8 mouse cellular contexts compared by ENCODE assay signal in the genomic region with DNA sequence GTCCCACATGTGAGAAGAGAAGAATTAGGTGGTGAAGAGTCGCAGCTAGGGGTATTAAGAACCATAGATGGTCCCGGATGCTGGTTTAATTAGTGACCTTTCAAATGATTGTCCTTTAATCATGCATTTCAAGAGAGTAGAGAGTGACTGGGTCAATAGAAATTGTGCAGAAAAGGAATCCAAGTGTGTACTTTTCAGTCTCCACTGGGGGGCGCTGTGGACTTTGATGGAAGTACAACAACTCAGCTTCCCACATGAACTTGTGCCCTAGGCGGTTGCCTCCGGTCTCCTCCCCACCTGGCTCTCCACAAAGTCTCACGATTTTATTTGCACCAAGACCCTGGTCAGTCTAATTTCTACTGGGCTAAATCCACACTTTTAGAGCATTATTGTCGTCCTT.
DNase-seq lines count a peak whose midpoint lies in the region; ATAC-seq and TF ChIP-seq lines count a peak whose summit lies in the region.
"Had no signal": no experiment of that assay in that cellular context is flagged by ENCODE, and none has a peak within 500 bp of the region (broad histone marks: within the 10 kb centered on the region; RNA-seq: fewer than 3 reads in every experiment).

No protein-coding gene starts in this region.

- peaks cover 10% of the 10 kb centered on the region; the same call in 1 of the 2 replicates for H3K4me1 ChIP-seq in limb, embryonic 14.5 days (ENCODE audit: control insufficient read depth, insufficient read depth, low read length)

- H3K9me3 ChIP-seq in limb, embryonic 14.5 days (ENCODE audit: control insufficient read depth, low read length): no peaks in the 10 kb centered on the region
- H3K9me3 ChIP-seq: heart, embryonic 15.5 days had no signal

- H3K4me3 ChIP-seq in limb, embryonic 14.5 days (replicated peaks; ENCODE audit: low read length): no peak overlapping the region
- H3K4me3 ChIP-seq: heart, embryonic 15.5 days had no signal

- no peak for TF ChIP-seq POLR2A in limb, embryonic 14.5 days (IDR thresholded peaks at IDR 0.05; ENCODE audit: borderline replicate concordance, extremely low read depth, insufficient read depth, insufficient read length)

- no peak overlapping the region for H3K4me2 ChIP-seq in limb, embryonic 14.5 days (replicated peaks; ENCODE audit: low read depth, low read length, severe bottlenecking)
- H3K4me2 ChIP-seq: heart, embryonic 15.5 days had no signal

- H3K9ac ChIP-seq in limb, embryonic 14.5 days (ENCODE audit: low read depth, low read length, severe bottlenecking): no peak overlapping the region
- H3K9ac ChIP-seq: heart, embryonic 15.5 days had no signal

- 40% methylated on average over 7 of the region's 7 CpGs for WGBS in limb, embryonic 14.5 days

- ATAC-seq in limb, embryonic 14.5 days (ENCODE audit: low FRiP score, low read depth): no peak

- H3K36me3 ChIP-seq in limb, embryonic 14.5 days (ENCODE audit: control insufficient read depth, insufficient read depth, low read length): no peaks in the 10 kb centered on the region
- H3K36me3 ChIP-seq: heart, embryonic 15.5 days had no signal

- peak; percentile 27 for DNase-seq in ovary, postnatal 10 days (ENCODE audit: low spot score)
- DNase-seq in ovary, adult 18-20 months (ENCODE audit: low spot score): no peak
- peak; percentile 68 for DNase-seq in adrenal gland, adult 2 months
- DNase-seq in embryo, embryonic 11.5 days (ENCODE audit: low read depth, low spot score): peak; percentile 30
- DNase-seq in kidney, adult 9 months: peak; percentile 46
- DNase-seq in limb, embryonic 14.5 days (ENCODE audit: low spot score): peak; percentile 71
- DNase-seq in right cerebral cortex, postnatal 4 days: peak; percentile 88

- H3K27ac ChIP-seq in limb, embryonic 14.5 days (replicated peaks; ENCODE audit: low read depth, low read length): no peak overlapping the region
- H3K27ac ChIP-seq: heart, embryonic 15.5 days had no signal

- no peaks in the 10 kb centered on the region for H3K27me3 ChIP-seq in limb, embryonic 14.5 days (ENCODE audit: control insufficient read depth, insufficient read depth, low read length)
- H3K27me3 ChIP-seq: heart, embryonic 15.5 days had no signal
